Mouse (Mus musculus): Measurements from ENCODE around the gene Pfkfb2.

The Pfkfb2 gene

GRCm38 (mm10) chr1:130737916-130738315 lies 8.9 kb upstream of the Pfkfb2 start:
- no peak for DNase-seq (ENCODE audit: low spot score)

DNA sequence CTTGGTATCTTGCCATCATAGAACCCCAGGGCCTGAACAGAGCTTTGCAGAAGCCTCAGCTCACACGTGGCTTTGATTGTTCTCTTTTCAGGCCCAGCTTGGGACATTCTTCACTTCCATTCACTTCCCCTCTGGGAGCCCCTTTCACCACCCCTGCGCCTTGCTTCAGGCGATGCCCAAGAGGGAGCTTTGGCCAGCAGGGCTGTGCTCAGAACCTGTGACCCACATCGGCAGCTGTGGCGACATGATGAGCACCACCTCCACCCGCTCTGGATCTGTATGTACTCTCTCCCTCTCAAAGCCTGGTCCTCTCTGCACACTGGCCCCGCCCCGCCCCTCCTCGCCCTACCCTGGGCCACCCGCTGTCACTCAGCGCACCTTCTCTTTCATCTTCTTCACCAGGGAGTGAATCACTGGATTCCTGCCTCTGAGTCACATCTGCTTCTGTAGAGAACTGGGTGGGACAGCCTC lies 8.4 kb upstream of the Pfkfb2 start:
- no peak for DNase-seq (ENCODE audit: low spot score)

DNA sequence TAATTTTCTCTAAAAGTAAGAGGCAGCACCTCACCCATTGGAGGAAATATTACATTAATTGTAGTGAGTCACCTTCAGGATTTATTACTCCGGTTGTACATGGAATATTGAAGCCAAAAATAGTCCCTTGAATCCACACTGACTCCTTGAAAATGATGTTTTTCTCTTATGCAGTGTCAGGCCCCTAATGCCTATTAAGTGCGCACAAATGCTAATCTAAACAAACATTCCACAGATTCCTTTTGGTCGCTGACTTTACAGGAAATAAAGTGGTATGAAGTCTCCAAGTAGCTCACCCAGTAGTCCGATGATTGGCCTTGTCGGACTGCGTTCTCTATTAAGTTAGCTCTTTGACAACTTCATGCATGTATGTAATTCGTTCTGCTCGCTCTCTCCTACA lies 5.8 kb upstream of the Pfkfb2 start:
- no peak for DNase-seq (ENCODE audit: low spot score)

GRCm38 (mm10) chr1:130734452-130734851 lies 5.4 kb upstream of the Pfkfb2 start:
- DNase-seq (ENCODE audit: low spot score), result no peak

GRCm38 (mm10) chr1:130733671-130734070 lies 4.6 kb upstream of the Pfkfb2 start:
- DNase-seq (ENCODE audit: low spot score), result no peak

DNA sequence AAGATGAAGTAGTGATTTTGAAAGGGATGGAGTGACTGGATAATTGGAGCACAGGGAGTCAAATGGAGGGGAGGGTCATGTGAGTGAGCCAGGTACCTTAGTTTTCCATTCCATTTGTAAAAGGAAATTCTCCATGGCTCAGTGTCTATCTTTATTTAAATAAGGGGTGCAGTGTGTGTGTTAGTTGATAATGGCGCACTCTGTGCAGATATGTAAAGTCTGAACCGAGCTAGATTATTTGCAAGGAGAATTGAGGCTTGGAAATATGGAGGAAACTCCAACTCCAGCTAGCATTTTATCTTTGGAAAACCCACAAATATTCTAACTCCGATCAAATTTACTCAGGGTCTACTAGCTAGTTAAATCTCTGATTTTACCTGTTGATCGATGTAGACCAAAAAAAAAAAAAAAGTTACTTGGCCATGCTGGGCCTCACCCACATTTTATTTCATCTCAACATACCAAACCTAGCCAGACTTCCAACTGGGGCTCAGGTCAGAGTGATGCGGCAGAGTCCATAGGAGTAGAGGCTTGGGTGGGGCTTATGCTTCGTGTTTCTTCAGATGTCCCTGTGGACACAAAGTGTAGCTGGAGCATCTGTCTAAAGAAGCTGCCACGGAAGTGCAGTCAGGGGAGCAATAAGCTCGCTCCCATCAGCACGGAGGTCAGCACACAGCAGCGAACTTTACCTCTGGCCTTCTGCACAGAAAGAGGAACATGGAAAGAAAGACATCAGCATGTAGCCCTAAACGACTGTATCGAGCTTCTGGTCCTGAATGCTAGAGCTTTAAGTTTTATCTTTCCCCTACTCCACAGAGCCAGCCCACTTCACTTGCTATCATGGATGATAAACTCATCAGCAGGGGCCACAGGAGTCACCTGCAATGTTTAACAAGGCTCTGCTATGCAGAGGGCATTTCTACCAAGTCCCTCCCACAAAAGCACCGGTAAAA lies 3.9 kb upstream of the Pfkfb2 start:
- DNase-seq (ENCODE audit: low spot score), result no peak

- DNase-seq (ENCODE audit: low spot score), result no peak
Measured at GRCm38 (mm10) chr1:130731741-130732337, 2.8 kb upstream of the Pfkfb2 start, which contains the start of gene AA986860. AA986860 (plus strand) TSS chr1:130731976.

GRCm38 (mm10) chr1:130728708-130729107 lies 345 bp downstream of the Pfkfb2 start:
- DNase-seq (ENCODE audit: low spot score), result no peak

DNA sequence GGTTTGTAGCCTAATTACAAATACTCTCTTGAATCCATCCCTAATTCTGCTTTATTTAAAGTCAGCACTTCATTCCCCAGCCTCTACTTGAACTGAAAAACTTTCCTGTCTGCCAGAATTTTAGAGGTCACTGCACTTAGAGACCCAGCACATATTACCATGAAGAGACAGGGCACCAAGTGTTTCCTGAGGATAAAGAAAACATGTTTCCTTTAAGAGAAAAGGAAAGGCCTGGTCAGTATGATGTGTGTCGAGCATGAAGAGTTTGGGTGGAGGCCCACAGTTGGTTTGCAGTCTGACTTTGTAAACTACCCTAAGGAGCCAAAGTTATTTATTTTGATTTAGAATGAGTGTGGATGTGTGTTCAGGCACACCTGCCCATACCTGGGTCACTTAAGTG lies 983 bp downstream of the Pfkfb2 start:
- no peak for DNase-seq (ENCODE audit: low spot score)

DNA sequence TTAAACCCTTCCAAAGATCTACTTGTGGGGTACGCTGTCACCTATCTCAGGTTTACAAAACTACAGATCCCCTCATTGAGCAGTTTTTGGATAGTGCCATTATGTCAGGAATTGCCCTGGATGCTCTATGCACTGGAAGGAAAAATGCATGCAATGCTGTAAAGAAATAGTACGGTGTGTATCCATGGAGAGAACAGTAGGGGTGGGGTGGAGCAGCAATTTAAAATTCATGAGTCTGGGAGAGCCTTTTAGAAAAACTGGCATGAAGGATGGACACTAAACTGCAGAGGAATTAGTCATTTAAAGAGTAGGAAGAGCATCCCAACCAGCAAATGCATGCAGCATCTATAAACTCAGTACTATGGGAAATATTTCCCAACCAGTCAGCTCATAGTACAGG lies 2.7 kb downstream of the Pfkfb2 start:
- DNase-seq (ENCODE audit: low spot score), result no peak

- DNase-seq (ENCODE audit: low spot score), result no peak
Measured at GRCm38 (mm10) chr1:130724206-130724605, 4.8 kb downstream of the Pfkfb2 start.

- DNase-seq (ENCODE audit: low spot score), result peak; percentile 80
Measured at GRCm38 (mm10) chr1:130717291-130717871, 11.7 kb downstream of the Pfkfb2 start, which contains the start of gene Yod1. Yod1 (plus strand) TSS chr1:130717327.

GRCm38 (mm10) chr1:130716513-130717290 lies 12.4 kb downstream of the Pfkfb2 start:
- DNase-seq (ENCODE audit: low spot score), result no peak

GRCm38 (mm10) chr1:130716218-130716512 lies 12.9 kb downstream of the Pfkfb2 start:
- DNase-seq (ENCODE audit: low spot score), result no peak

GRCm38 (mm10) chr1:130715561-130716217 lies 13.4 kb downstream of the Pfkfb2 start, which contains the start of gene Gm29427:
Gm29427 (minus strand) TSS chr1:130715799.
- peak; percentile 74 for DNase-seq (ENCODE audit: low spot score)

- DNase-seq (ENCODE audit: low spot score), result no peak
Measured at GRCm38 (mm10) chr1:130714046-130714445, 15.0 kb downstream of the Pfkfb2 start.

GRCm38 (mm10) chr1:130710283-130711080 lies 18.6 kb downstream of the Pfkfb2 start:
- DNase-seq (ENCODE audit: low spot score), result no peak

DNA sequence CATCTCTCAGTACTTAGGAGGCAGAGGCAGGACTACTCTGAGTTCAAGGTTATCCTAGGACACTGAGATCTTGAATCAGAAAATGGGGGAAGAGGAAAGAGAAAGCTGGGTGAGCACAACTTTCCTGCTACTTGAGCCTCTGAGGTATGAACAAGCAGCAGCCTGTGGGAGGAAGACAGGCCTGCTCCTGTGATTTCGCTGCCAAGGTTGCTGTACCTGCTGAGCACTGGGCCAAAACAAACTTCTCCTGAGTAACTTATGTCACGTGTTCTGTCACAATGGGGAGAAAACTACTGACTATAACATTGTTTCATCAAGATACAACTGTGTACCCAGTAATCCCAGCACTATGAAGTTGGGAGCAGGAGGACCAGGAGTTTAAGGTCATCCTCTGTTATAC lies 25.4 kb downstream of the Pfkfb2 start:
- no peak for DNase-seq (ENCODE audit: low spot score)

GRCm38 (mm10) chr1:130701976-130702375 lies 27.1 kb downstream of the Pfkfb2 start:
- DNase-seq (ENCODE audit: low spot score), result no peak

DNA sequence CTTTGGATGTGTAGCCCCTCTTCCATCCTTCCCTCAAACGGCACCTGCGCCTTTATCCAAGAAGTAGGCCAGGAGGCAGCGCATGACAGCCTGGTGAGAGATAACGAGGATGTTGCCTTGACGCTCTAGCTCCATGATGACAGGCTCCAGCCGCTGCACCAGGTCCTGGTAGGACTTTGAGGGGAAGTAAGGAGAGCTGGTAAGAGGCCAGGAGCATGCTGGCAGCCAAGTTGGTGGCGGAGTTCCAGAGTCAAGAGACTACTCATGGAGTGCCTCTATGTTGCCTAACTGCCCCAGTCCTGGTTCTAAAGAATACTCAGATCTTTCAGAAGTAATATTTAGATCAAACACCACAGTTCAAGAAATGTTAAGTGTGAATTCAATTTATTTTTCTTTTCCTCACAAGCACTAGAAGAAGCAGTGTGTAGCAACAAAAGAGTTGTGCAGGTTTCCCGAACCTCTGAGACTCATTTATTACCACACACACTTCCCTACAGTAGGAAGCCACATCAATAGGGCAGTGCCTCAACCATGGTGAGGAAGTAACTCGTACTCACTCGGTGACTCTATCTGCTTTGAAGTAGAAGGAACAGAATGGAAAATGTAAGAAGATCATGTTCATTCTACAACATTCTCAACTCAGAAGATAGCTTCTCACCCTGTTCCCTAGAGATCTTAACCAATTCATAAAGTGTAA lies 29.0 kb downstream of the Pfkfb2 start:
- DNase-seq (ENCODE audit: low spot score), result no peak

Measured in urinary bladder, postnatal 10 days (tissue).